Mouse (Mus musculus) left cerebral cortex, adult 8-10 months (tissue): Measurements from ENCODE around the gene Gm21870. TPM values are rescaled to one million over a fixed set of nuclear protein-coding genes. Genes with fewer than 3 reads are reported as not detected.
"Not testable (repeated sequence)": the region's sequence is repeated elsewhere in the genome, so short reads cannot be mapped to it uniquely, and the experiment has no call there.

Experiments
- DNase-seq, 2 experiments: peaks; one replicate each; pipeline ENCODE4 v3.0.0; 2022; ENCODE audit warnings: low spot score in 2 of 2
- total RNA-seq, 4 experiments: library from RNA; stranded (reverse); gene quantifications; 2 replicates each; pipeline ENCODE4 v1.2.4; 2022

Gm21870 gene
- not detected for total RNA-seq

GRCm38 (mm10) chrX:33986716-33987115 lies at the start of gene Gm21870:
Gene Gm21870, minus strand, starts transcription at chrX:33986816.
- DNase-seq = not testable (repeated sequence)

GRCm38 (mm10) chrX:33956440-33956839 lies 30.2 kb downstream of the Gm21870 start, which contains the start of gene Btbd35f6:
Gene Btbd35f6, minus strand, starts transcription at chrX:33956540.
- DNase-seq = not testable (repeated sequence)

Other genes starting within 250 kb of the Gm21870 start
- gene Btbd35f6, start 30.3 kb downstream of the Gm21870 start, total RNA-seq = not detected
- gene Btbd35f9, start 174.7 kb upstream of the Gm21870 start, total RNA-seq = not detected